Mouse (Mus musculus) liver, embryonic 11.5 days (tissue): ENCODE results near the gene Astn1. TPM values are rescaled to one million over a fixed set of nuclear protein-coding genes. Genes with fewer than 3 reads are reported as not detected.

Experiments used
- ATAC-seq: fragments of 200-750 bp; cut with Nextera tagmentation; replicated peaks from 2 replicates; pipeline ENCODE4 v1.8.0; 2017; ENCODE audit warnings: moderate number of reproducible peaks, mild to moderate bottlenecking, moderate TSS enrichment, moderate library complexity; ENCODE audit not compliant: low FRiP score
- DNase-seq: peaks from one replicate; pipeline ENCODE4 v3.0.0-alpha.2; 2017; ENCODE audit warnings: low spot score
- H3K27ac ChIP-seq: fragments of 300-500 bp; sonication (generic); 2 replicates; pipeline ENCODE4 v1.5.1; 2014; ENCODE audit warnings: mild to moderate bottlenecking, low read depth, low read length, control low read depth
- H3K27me3 ChIP-seq: fragments of 300-500 bp; sonication (generic); replicated peaks from 2 replicates; pipeline ENCODE4 v1.6.1; 2014; ENCODE audit warnings: low read length, mixed read lengths; ENCODE audit not compliant: control insufficient read depth, insufficient read depth
- H3K36me3 ChIP-seq: fragments of 300-500 bp; sonication (generic); 2 replicates; pipeline ENCODE4 v1.6.1; 2014; ENCODE audit warnings: mild to moderate bottlenecking, low read length, moderate library complexity, mixed read lengths; ENCODE audit not compliant: control insufficient read depth, insufficient read depth
- H3K4me1 ChIP-seq: fragments of 300-500 bp; sonication (generic); replicated peaks from 2 replicates; pipeline ENCODE4 v1.6.1; 2014; ENCODE audit warnings: low read length, mixed read lengths; ENCODE audit not compliant: control insufficient read depth, insufficient read depth
- H3K4me2 ChIP-seq: fragments of 300-500 bp; sonication (generic); 2 replicates; pipeline ENCODE4 v1.6.1; 2014; ENCODE audit warnings: mild to moderate bottlenecking, control low read depth, moderate library complexity
- H3K4me3 ChIP-seq: fragments of 300-500 bp; sonication (generic); 2 replicates; pipeline ENCODE4 v1.5.1; 2014; ENCODE audit warnings: low read depth, low read length, control low read depth
- H3K9ac ChIP-seq: fragments of 300-500 bp; sonication (generic); 2 replicates; pipeline ENCODE4 v1.6.1; 2014; ENCODE audit warnings: low read depth, low read length, control low read depth
- H3K9me3 ChIP-seq: fragments of 300-500 bp; sonication (generic); 2 replicates; pipeline ENCODE4 v1.6.1; 2016; ENCODE audit warnings: low read length, inconsistent platforms, mixed read lengths; ENCODE audit not compliant: control insufficient read depth
- WGBS: fragments of 180-500 bp; shearing (Covaris S2); extraction: QIAGEN DNeasy Blood & Tissue Kit; methylation state at CpG from one replicate; pipeline ENCODE4 v1.1.7; 2014; 5-methylcytosine and 5-hydroxymethylcytosine counted together
- polyA plus RNA-seq: library from polyadenylated mRNA; unstranded; fragments of >200 nt; fragmentation: Nextera tagmentation; extraction: Ambion mirVana; gene quantifications from 2 replicates; pipeline ENCODE4 v1.2.1, GENCODE M21; 2014

Astn1 gene
- 0.62 and 1.2 TPM in 2 replicates for polyA plus RNA-seq

- 5% methylated on average over 2 of the region's 2 CpGs for WGBS
- Histone ChIP-seq H3K9me3 (no peaks in the 10 kb centered on the region), H3K27ac (no peak within 1 kb of the TSS), H3K4me1 (no peaks in the 10 kb centered on the region), H3K4me2 (peak within 1 kb of the TSS; percentile 52), H3K36me3 (no peaks in the 10 kb centered on the region), H3K4me3 (peak within 1 kb of the TSS; percentile 42), H3K27me3 (peaks cover 15% of the 10 kb centered on the region), H3K9ac (no peak within 1 kb of the TSS)
- no peak for ATAC-seq
- DNase-seq = no peak
Measured at GRCm38 (mm10) chr1:158361964-158362291, at the start of gene Astn1. TSS of gene Astn1 (plus strand) at chr1:158362273.

GRCm38 (mm10) chr1:158323325-158323724 lies 38.7 kb upstream of the Astn1 start:
- H3K36me3 ChIP-seq = no peaks in the 10 kb centered on the region
- H3K4me3 ChIP-seq = no peak overlapping the region
- DNase-seq (no peak), ATAC-seq (no peak)
- no peaks in the 10 kb centered on the region for H3K4me1 ChIP-seq
- H3K9me3 ChIP-seq = no peaks in the 10 kb centered on the region
- no peaks in the 10 kb centered on the region for H3K27me3 ChIP-seq
- H3K27ac ChIP-seq = no peak overlapping the region
- H3K4me2 ChIP-seq = no peak overlapping the region
- no peak overlapping the region for H3K9ac ChIP-seq
- 75% methylated on average over 6 of the region's 6 CpGs for WGBS

- no peak for DNase-seq
- H3K27me3 ChIP-seq = no peaks in the 10 kb centered on the region
- H3K4me3 ChIP-seq = no peak overlapping the region
- H3K4me2 ChIP-seq = no peak overlapping the region
- H3K9me3 ChIP-seq = no peaks in the 10 kb centered on the region
- H3K4me1 ChIP-seq = no peaks in the 10 kb centered on the region
- WGBS = 70% methylated on average over 5 of the region's 5 CpGs
- H3K27ac ChIP-seq = no peak overlapping the region
- H3K36me3 ChIP-seq = no peaks in the 10 kb centered on the region
- no peak for ATAC-seq
- no peak overlapping the region for H3K9ac ChIP-seq
Measured at GRCm38 (mm10) chr1:158328126-158328525, 33.9 kb upstream of the Astn1 start.

GRCm38 (mm10) chr1:158328839-158329238 lies 33.2 kb upstream of the Astn1 start:
- ATAC-seq (no peak), DNase-seq (no peak)
- Histone ChIP-seq H3K27ac (no peak overlapping the region), H3K27me3 (no peaks in the 10 kb centered on the region), H3K9me3 (no peaks in the 10 kb centered on the region), H3K4me3 (no peak overlapping the region), H3K4me1 (no peaks in the 10 kb centered on the region), H3K36me3 (no peaks in the 10 kb centered on the region), H3K4me2 (no peak overlapping the region), H3K9ac (no peak overlapping the region)
- 74% methylated on average over 2 of the region's 2 CpGs for WGBS

GRCm38 (mm10) chr1:158343243-158343714 lies 18.8 kb upstream of the Astn1 start:
- Histone ChIP-seq H3K36me3 (no peaks in the 10 kb centered on the region), H3K27me3 (no peaks in the 10 kb centered on the region), H3K4me3 (no peak overlapping the region), H3K4me2 (no peak overlapping the region), H3K4me1 (no peaks in the 10 kb centered on the region), H3K9ac (no peak overlapping the region), H3K27ac (no peak overlapping the region), H3K9me3 (no peaks in the 10 kb centered on the region)
- 54% methylated on average over 6 of the region's 6 CpGs for WGBS
- no peak for ATAC-seq
- no peak for DNase-seq

GRCm38 (mm10) chr1:158353656-158354371 lies 8.3 kb upstream of the Astn1 start:
- Histone ChIP-seq H3K36me3 (no peaks in the 10 kb centered on the region), H3K4me1 (no peaks in the 10 kb centered on the region), H3K4me2 (no peak overlapping the region), H3K9ac (no peak overlapping the region), H3K27me3 (peaks cover 40% of the 10 kb centered on the region), H3K4me3 (no peak overlapping the region), H3K27ac (no peak overlapping the region), H3K9me3 (no peaks in the 10 kb centered on the region)
- DNase-seq (no peak), ATAC-seq (no peak)
- 64% methylated on average over 5 of the region's 5 CpGs for WGBS

GRCm38 (mm10) chr1:158355177-158356050 lies 6.7 kb upstream of the Astn1 start:
- Histone ChIP-seq H3K4me2 (peak overlapping the region; percentile 75), H3K27me3 (peaks cover 40% of the 10 kb centered on the region), H3K4me3 (peak overlapping the region; percentile 45), H3K27ac (no peak overlapping the region), H3K9me3 (no peaks in the 10 kb centered on the region), H3K4me1 (no peaks in the 10 kb centered on the region), H3K36me3 (no peaks in the 10 kb centered on the region), H3K9ac (no peak overlapping the region)
- 12% methylated on average over 28 of the region's 28 CpGs for WGBS
- ATAC-seq = peak; percentile 8; the same call in 1 of the 2 replicates
- DNase-seq = no peak

GRCm38 (mm10) chr1:158356051-158356461 lies 6.0 kb upstream of the Astn1 start, which contains the start of gene Brinp2:
TSS of gene Brinp2 (minus strand) at chr1:158356326.
- peaks cover 40% of the 10 kb centered on the region for H3K27me3 ChIP-seq
- no peaks in the 10 kb centered on the region for H3K4me1 ChIP-seq
- no peaks in the 10 kb centered on the region for H3K36me3 ChIP-seq
- H3K9me3 ChIP-seq = no peaks in the 10 kb centered on the region
- H3K27ac ChIP-seq = no peak within 1 kb of the TSS
- peak; percentile 67 for DNase-seq
- no peak within 1 kb of the TSS for H3K9ac ChIP-seq
- H3K4me2 ChIP-seq = peak within 1 kb of the TSS; percentile 75
- WGBS = under 1% methylated on average over 30 of the region's 30 CpGs
- peak within 1 kb of the TSS; percentile 45 for H3K4me3 ChIP-seq
- peak; percentile 89 for ATAC-seq
